Mouse (Mus musculus) bone marrow macrophage, adult 2 months (primary cell): ENCODE data around the gene Hspg2. TPM values are rescaled to one million over a fixed set of nuclear protein-coding genes. Genes with fewer than 3 reads are reported as not detected.

Source experiments
- H3K27ac ChIP-seq: 2 replicates; pipeline ENCODE4 v1.5.1; 2012; ENCODE audit warnings: low read depth, low read length; ENCODE audit not compliant: insufficient read depth
- H3K4me1 ChIP-seq: 2 replicates; pipeline ENCODE4 v1.6.1; 2012; ENCODE audit warnings: low read length; ENCODE audit not compliant: control insufficient read depth, insufficient read depth
- H3K4me3 ChIP-seq: 2 replicates; pipeline ENCODE4 v1.5.1; 2012; ENCODE audit warnings: mild to moderate bottlenecking, low read length, moderate library complexity; ENCODE audit not compliant: insufficient read depth
- CTCF ChIP-seq: IDR thresholded peaks from 2 replicates; pipeline ENCODE4 v1.5.1; 2012; ENCODE audit warnings: low read depth, mild to moderate bottlenecking, low read length, moderate library complexity
- POLR2A ChIP-seq: IDR thresholded peaks from 2 replicates; pipeline ENCODE4 v1.6.1; 2012; ENCODE audit warnings: mild to moderate bottlenecking, low read depth, low read length, borderline replicate concordance
- polyA plus RNA-seq: library from polyadenylated mRNA; stranded (reverse); fragments of >200 nt; gene quantifications from 2 replicates; pipeline ENCODE4 v1.2.4, GENCODE M21; 2012; ENCODE audit not compliant: missing spikeins, insufficient read depth, insufficient read length

Gene Hspg2
- polyA plus RNA-seq, 1 experiment: 1.9 TPM

DNA sequence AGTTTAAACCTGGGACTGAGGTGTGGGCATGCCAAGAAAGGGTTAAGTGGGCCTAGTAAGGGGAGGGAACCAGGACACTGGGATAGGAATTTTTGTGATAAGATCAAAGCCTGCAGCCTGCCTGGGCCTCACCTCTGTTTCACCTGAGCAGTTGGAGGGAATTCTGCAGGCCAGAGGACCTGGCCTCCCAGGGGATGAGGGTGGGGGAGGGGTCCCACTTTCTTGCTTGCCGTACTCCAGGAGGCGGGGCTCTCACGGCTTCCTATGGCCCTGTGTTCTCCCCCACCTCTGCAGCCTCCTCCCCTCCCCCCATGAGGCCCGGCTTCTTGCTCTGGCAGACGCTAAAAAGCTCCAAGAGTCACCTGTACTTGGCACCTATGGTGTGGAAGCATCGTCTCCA, 11.2 kb downstream of the Hspg2 start:
- TF ChIP-seq CTCF (no peak), POLR2A (no peak)
- no peak overlapping the region for H3K4me3 ChIP-seq
- H3K4me1 ChIP-seq: no peaks in the 10 kb centered on the region
- no peak overlapping the region for H3K27ac ChIP-seq

DNA sequence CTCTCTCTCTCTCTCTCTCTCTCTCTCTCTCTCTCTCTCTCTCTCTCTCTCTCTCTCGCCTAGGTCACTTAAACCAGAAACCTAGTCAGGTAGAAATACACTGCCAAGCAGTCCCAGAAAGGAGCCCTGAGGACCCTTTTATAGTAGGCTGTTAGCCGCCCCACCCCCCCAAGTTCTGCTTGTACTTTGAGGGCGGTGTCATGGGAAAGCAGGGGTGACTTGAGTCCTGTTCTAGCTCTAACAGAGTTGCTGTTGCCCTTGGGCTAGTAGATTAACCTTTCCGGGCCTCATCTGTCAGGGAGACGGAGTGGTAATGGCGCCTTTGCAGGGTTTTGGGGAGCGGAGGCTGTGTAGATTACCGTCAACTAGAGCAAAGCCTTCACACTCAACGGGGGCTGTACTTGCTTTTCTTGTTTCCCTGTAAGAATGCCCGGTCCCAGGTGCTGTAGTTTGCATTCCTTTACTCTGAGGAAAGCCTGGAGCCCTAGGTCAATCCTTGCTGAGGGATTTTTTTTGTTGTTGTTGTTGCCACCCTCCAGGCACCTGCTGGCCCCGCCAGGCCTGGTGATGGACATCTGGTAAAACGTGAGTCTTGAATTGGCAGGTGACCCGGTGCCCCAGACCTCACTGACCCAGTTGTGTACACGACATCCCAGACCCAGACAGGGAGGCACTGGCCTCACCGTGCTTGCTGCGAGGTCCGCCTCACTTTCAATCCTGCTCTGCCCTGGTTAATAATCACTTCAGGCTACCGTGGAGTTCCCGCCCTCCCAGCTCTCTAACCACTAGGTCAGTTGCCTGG, 11.8 kb downstream of the Hspg2 start:
- Histone ChIP-seq H3K4me3 (no peak overlapping the region), H3K4me1 (no peaks in the 10 kb centered on the region), H3K27ac (no peak overlapping the region)
- TF ChIP-seq CTCF (no peak), POLR2A (no peak)

DNA sequence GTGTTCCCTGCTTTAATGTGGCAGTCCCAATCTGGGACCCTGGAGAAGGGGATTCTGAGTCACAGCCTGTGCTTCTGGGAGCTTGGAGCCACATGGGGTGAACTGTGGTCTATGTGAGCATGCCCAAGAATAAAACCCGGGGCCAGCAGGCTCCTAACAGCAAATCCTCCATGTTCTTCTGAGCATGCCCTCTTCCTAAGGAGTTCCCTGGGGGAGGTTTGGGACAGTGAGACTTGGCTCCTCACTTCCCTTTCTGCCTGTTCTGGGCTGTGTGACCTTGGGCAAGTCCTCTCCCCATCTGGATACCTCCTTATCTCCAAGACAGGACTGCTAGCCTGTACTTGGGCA, 12.4 kb downstream of the Hspg2 start:
- no peak overlapping the region for H3K27ac ChIP-seq
- no peaks in the 10 kb centered on the region for H3K4me1 ChIP-seq
- no peak overlapping the region for H3K4me3 ChIP-seq
- TF ChIP-seq CTCF: no peak
- no peak for TF ChIP-seq POLR2A

DNA sequence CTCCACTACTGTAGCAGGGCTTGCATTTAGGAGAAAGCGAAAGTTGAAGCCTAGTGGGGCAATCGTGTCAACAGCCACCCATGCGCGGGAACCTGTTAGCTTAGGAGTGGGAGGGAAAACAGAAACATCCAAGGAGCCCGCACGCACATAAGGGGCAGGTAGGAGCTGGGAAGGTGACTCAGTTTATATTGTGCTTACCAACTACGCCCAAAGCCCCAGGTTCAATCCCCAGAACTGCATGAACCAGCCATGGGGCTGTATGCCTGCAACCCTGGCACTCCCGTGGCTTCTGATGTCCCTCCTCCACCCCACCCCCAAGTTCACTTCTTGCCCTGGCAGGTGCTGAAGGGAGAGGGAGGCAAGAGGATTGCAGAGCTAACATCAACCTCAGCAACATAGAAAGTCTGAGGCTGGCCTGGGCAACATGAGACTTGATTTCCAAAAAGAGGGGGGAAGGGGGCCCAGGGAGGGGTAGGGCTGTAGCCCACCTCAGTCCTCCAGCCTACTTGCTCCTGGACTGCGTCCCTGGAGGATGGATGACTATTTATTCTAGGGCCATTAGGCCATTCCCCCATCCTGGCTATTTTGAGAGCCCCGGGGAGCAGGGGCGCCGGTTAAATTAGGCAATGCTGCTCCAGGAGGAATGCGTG, 12.9 kb downstream of the Hspg2 start:
- no peak for TF ChIP-seq POLR2A
- no peak for TF ChIP-seq CTCF
- H3K27ac ChIP-seq: no peak overlapping the region
- no peak overlapping the region for H3K4me3 ChIP-seq
- no peaks in the 10 kb centered on the region for H3K4me1 ChIP-seq

DNA sequence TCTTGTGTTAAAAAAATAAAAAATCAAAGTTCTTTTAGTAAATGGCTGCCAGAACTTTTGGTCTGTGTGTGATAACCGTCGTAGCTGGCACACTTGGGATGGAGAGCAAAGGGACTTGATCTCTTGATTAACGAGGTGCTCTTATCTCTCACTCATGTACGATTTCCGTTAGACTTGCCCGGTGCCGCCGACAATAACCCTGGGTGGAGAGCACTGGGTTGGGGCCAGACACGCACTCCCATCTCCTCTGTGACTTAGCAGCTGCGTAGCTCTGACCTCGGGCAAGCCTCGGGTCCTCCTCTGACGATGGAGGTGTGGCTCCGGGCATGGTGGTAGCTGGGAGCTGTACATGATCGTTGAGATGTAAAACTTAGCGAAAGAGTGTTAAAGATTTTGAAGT, 15.3 kb downstream of the Hspg2 start:
- H3K27ac ChIP-seq: no peak overlapping the region
- H3K4me3 ChIP-seq: no peak overlapping the region
- H3K4me1 ChIP-seq: no peaks in the 10 kb centered on the region
- TF ChIP-seq POLR2A (no peak), CTCF (no peak)

DNA sequence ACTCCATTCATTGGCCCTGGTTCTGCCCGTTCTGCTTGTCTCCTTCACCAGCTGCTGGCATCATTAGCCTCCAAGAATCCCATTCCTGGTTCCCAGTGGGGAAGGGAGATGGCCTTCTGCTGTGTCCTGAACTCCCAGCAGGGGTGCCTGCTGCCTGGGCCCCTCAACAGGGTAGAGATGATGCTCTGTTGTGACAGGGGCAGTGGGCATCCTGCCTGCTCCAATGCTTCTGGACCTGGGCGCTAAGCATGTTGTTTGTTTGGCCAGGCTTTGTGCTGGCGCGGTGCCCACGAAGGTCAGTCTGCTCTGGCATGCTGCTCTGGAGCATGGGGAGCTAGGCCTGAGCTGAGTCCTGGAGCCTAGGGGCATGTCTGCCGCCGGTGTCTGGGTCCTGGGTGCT, 16.0 kb downstream of the Hspg2 start:
- Histone ChIP-seq H3K4me3 (no peak overlapping the region), H3K27ac (no peak overlapping the region), H3K4me1 (no peaks in the 10 kb centered on the region)
- TF ChIP-seq POLR2A (no peak), CTCF (no peak)

DNA sequence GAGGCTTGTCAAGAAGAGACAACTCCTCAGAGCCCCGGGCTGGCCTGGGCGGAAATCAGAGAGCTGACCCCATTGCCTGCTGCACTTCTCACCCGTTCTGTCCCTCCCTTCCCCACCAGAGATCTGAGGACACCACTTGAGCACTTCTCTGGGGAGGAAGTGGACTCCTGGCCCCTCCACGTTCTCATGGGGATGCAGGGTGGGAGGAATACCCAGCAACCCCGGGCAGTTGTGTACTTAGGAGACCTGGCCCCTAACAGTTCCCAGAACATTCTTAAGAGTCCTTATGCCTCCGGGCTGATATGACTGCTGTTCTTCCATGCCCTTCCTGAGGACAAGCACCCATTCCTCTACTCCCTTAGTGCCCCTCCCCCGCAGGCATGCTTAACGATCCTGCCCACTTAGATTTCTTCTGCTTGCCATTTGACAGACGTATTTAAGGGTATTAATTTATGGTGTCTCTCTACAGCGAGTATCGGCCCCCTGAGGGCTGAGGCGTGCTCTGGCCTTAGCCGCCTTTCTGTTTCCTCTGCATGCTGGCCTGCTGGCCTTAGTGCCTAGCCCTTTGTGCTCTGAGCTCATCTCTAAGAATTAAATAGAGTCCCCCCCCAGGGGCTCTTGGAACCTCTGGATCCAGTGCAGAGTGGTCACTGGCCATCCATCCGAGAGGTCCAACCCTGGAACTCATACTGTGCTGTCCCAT, 16.8 kb downstream of the Hspg2 start:
- no peaks in the 10 kb centered on the region for H3K4me1 ChIP-seq
- no peak for TF ChIP-seq CTCF
- no peak for TF ChIP-seq POLR2A
- no peak overlapping the region for H3K27ac ChIP-seq
- no peak overlapping the region for H3K4me3 ChIP-seq

DNA sequence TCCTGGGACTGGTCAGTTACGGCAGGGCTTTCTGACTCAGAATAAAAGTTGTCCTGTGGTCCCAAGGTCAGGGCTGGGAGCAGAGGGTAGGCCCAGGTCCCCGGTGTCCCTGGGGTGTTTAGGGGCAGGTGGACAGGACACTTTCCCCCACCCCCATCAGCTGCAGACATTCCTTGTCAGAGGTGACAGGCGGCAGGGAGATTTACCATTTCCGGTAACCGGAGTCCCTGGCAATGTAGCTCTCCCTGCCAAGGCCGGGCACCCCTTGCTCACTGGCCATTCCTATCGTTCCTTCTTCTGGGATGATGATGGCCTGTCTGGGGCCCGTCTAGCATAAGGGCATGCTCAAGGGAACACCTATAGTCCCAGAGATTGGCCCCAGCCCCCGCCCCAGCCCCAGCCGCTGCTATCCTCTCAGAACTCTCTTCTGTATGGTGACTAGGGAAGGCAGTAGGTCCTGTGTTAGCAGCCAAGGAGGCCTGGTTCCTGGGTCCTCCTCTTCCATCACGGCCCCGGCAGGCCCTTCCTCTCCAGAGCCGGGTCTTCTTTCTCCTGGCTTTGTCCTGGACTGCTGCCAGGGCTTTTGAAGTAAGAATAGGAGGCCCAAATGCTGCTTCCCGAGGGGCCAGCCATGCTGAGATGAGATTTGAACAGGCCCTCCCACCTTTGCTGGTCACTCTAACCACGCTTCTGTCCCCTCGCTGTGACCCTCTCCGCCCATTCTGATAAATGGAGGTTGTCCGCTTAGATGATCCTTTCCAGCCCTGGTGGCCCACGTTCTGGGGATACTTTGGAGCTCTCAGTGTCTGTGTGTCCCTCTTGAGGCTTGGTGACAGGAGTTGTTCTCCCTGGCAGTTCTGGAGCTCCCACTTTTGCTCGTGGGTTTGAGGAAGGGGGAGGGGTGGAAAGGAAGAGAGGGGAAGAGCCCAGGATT, 17.8 kb downstream of the Hspg2 start:
- Histone ChIP-seq H3K27ac (no peak overlapping the region), H3K4me3 (no peak overlapping the region), H3K4me1 (no peaks in the 10 kb centered on the region)
- TF ChIP-seq CTCF (no peak), POLR2A (no peak)

DNA sequence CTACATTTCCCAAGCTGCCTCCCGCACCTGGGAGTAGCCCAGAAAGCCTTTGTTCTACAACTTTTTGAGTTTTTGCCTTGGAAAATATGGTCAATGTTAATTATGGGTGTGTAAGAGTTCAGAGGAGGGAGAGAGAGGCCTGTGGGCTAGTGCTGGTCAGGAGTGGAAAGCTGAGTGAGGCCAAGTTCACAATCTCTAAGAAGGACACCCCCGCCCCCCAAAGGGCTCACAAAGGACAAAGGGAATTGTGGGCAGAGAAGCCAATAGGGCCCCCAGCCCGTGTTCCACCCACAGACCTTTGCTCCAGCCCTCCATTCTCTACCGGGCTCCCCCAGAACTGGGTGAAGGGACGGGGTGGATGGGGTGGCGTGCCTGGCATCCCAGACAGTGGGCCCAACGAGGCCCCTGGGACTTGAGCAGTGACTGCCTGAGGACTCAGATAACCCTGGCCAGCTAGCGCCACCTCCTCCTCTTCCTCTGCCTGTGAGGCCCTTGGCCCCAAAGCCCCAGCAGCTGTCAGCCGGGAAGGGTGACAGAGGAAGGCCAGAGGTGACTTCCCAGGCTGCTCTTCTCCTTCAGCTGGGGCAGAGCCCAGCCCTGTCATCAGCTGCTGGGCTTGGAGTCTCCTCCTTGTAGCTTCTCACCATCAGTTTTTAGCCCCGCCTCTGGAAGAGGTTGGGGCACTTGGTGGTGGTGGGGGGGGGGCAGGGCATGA, 18.9 kb downstream of the Hspg2 start:
- TF ChIP-seq CTCF (no peak), POLR2A (no peak)
- Histone ChIP-seq H3K27ac (no peak overlapping the region), H3K4me1 (no peaks in the 10 kb centered on the region), H3K4me3 (no peak overlapping the region)
